Mouse (Mus musculus): Measurements from ENCODE around the gene Cpt1c. TPM values are rescaled to one million over a fixed set of nuclear protein-coding genes. Genes with fewer than 3 reads are reported as not detected.

Gene Cpt1c
- total RNA-seq (2023), result 0.23 and 1.3 TPM in 2 replicates

DNA sequence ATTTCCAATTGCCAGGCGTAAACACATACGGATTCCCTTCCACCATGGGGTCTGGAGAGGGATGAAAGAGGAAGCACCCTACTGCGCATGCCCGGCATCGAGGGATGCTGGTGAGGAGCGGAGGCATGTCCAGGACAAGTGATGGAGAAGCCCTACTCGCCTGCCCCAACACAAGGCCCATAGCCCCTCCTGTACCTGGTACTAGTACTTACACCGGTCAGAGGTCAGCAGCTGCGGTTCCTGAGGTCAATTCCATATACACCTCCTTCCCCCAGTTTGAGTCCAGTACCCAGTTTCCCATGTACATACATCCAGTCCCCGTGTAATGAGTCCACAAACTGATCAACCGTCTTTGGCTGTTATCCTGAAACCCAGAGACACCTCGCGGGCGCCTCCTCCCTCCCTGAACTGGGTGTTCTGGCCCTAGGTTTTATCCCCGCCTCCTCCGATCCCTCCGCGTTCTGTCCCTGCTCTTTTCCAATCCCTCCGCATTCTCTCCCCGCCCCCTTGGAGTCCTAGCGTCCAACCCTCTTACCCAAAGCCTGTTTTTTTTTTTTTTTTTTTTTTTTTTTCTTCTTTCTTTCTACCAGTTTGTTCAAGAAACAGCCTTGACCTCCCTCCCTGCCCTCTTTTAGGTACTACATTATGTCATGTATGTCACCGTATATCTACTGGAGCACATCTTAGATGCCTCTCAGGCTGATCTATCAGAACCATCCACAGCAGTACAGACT, at the start of gene Cpt1c:
Gene Cpt1c, minus strand, starts transcription at position 469 of the 734 bp plus-strand sequence.

DNA sequence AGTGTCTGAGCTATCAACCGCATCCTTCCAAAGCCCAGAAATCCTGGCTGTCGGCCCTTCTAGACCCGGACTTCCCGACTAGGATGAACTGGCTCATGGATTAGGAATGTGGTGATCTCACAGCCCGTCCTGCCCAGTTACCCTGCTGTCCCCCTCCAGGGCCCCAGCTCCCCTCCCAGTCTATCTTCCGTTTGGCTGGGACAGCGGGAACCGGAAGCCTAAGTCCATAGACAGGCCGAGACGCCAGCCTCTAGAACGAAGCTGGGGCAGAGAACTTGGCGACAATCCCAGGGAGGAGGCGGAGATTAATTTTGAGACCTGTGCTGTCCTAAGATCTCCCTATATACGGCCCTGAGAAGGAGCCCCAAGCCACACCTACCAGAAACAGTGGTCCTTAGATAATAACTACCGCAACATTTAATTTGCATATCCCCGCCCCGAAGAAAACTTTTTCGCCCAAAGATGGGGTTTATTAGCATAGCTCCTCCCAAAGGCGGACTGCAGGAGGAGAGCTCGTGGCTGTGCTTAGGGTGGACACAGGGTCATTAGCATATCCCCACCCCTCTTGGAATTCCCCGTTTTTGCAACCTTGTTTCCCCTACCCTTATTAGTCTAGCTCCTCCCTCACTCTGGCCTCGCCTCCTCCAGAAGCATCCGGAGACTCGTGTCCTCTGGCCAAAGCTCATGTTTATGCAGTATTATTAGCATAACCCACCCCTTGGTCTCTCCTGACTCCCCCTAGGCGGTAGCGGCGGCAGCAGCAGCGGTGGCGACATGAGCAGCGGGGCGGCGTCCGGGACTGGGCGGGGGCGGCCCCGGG, 42.8 kb upstream of the Cpt1c start, which contains the start of gene Rras:
Gene Rras, plus strand, starts transcription at position 720 of the 820 bp plus-strand sequence.

DNA sequence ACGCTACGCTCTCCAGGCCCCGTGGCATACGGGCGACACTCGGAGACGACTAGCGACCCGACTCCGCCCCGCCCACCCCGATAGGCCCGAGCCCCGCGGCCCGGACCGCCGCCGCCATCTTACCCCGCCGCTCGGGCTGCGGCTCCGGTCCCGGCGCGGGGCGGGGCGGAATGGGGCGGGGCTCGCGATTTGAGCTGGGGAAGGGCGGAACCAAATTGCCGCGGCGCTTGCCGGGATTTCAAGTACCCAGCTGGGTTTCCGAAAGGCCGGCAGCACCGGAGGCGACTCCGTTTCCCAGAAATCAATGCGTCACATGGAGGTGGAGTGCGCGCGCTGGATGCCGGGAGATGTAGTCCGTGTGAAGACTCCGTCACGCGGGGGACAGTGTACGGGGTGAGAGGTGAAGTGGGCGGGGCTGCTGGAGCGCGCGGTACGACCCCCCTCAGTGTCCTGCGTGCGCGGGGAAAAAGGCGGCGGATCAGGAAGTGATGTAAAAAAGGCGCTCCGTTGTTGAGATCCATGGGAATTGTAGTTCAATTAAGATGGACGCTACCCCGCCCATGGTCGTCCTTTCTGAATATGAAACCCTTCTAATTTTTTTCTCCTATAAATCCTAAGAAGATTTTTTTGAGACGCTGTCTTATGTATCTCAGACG, 41.4 kb upstream of the Cpt1c start, which contains the start of gene Scaf1:
Gene Scaf1, minus strand, starts transcription at position 407 of the 656 bp plus-strand sequence.

DNA sequence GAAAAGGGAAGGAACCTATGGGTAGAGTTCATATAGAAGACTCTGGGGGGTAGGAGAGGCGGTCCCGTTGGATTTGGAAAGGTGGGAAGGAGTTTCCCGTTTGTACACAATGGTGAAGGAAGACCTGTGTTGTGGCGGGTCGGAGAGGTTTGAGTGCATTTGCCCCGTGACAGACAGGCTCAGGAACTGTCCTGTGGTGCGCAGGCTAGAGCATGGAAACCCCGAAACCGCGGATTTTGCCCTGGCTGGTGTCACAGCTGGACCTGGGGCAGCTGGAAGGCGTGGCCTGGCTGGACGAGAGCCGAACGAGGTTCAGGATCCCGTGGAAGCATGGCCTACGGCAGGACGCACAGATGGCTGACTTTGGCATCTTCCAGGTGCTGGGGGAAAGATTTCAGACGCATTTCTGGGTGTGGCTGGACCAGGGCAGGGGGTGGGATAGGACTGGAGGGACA, 23.9 kb upstream of the Cpt1c start, which contains the start of gene Bcl2l12:
Gene Bcl2l12, minus strand, starts transcription at position 212 of the 455 bp plus-strand sequence.

DNA sequence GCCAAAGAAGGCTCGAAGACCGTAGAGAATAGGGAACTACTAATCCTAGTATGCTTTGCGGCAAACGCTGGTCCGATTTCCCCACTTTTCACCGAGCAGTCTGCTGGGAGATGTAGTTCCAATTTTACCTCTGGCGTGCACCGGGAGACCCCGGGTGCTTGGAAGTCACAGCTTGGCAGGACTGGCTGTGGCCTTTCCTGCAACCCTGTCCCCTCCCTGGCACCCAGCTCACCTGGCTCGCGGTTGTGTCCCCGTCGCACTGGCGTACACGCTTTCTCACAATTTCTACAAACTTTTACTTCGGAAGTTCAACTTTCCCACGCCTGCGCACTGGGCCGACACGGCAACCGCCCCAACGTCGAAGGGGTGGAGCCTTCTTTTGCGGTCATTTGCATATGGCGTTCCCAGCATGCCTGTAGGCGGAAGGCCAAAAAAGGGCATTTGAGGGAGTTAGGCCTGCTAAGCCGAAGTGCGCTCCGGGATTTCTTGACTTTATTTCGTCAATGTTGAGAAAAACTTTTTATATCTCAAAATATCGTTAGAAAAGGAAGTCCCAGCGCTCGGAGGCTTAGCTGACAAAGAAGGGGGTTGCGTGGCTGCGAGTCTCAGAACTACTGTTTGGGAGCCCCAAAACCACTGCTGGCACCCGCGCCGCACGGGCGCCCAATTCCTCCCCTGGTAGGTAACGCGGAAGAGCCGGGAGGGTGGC, 22.7 kb upstream of the Cpt1c start, which contains the start of gene Irf3:
Gene Irf3, plus strand, starts transcription at position 418 of the 709 bp plus-strand sequence.

DNA sequence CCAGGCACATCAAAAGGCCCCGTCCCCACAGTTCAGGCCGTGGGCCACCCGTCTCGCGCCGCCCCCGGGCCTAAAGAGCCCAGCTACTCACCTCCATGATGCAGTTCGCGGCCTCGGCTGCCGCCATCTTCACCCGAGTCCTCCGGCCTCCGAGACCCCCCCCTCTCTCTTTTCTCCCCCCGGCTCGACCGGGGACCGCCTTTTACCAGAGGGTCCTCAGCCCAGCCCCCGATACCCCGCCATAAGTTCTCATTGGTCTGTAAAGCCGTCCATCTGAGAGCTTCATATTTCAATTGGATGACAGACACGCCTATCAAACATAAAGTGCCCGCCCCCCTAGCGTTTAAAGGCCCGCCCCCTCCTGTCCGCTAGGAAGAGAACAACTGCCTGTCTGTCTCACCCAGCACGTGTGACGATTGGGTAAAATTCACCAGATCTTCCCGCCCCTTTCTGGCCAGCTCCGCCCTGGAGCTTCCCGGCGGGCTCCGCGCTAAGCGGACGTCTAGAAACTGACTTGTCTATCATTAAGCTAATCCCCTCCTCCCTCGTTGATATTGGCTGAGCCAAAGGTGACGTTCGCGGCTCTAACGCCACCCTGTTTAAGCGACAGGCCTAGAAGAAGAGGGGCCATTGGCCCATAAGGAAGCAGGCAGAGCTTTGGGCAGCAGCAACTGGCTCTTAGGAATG, 11.7 kb upstream of the Cpt1c start, which contains the start of gene Prmt1:
Gene Prmt1, minus strand, starts transcription at position 377 of the 687 bp plus-strand sequence.

DNA sequence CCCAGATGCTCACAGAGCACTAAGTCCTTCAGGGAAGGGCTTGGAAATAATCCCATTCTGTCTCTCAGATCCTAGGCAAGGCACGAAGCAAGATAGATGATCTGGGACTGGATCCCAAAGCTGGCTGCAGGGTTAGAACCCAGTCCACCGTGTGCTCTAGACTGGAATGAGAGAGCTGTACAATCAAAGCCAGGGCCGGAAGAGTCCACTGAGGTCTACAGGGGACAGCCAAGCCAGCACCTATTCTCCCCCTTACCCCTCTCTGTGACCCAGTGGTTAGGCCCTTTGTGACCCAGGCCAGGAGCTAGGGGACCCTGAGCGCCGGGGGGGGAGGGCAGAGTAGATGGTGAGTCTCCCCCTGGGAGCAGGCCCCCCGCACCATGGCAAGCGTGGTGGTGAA, 31.7 kb downstream of the Cpt1c start, which contains the start of gene Tsks:
Gene Tsks, plus strand, starts transcription at position 301 of the 400 bp plus-strand sequence.

DNA sequence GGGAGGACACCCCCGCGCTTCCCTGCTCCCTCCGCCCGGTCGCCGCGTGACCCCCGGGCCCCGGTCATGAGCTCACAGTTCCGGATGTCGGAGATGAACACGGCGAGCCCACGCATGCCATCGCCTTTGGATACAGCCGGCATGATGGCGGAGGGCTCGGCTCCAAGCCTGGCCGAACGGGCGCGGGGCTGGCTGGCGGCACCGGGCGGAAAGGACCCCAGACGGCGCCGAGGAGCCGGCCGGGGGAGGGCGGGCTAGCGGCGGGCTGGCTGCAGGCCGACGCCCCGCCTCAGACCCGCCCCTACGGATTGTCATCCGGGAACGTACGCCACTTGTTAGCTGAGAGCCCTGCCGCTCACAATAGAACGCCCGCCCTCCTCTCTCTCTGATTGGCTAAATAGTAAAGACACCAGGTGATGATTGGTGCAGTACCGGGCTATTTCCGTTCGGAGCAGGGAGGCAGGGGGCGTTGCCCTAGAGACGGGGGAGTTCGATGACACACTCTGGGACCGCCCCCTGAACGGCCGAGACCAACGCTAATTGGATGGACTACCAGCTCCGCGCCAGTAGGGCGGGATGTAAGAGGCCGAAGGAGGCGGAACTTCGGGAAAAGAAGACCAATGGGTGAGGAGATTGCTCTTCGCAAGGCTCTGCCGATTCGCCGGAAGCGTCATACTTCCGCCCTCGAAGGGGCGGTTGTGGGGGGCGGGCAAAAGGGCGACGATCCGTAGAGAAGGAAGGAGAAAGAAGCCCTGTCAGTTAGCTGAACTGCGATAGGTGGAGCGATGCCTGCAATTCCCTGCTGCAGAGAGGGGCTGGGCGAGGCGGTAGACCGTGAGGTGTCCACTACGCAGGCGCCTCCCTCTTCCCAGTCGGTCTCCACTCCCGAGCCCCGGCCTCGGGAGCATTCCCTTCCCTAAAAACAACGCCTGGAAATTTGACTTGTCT, 45.2 kb downstream of the Cpt1c start, which contains the start of gene Ap2a1:
Gene Ap2a1, minus strand, starts transcription at position 293 of the 948 bp plus-strand sequence.

Other genes starting within 250 kb of the Cpt1c start
- 43.2 and 46.2 TPM in 2 replicates for gene Vrk3, start 226.4 kb downstream of the Cpt1c start, total RNA-seq (2023)
- gene Zfp473, start 223.8 kb downstream of the Cpt1c start, total RNA-seq (2023), result 0.13 and 0.98 TPM in 2 replicates
- gene Nup62, start 158.8 kb downstream of the Cpt1c start, total RNA-seq (2023), result 43.7 and 56.6 TPM in 2 replicates
- gene Il4i1, start 158.5 kb downstream of the Cpt1c start, total RNA-seq (2023), result 0.54 and 0.63 TPM in 2 replicates
- gene Atf5, start 158.2 kb downstream of the Cpt1c start, total RNA-seq (2023), result 5.5 and 6.4 TPM in 2 replicates
- 13.8 and 19.9 TPM in 2 replicates for gene Akt1s1, start 125.9 kb downstream of the Cpt1c start, total RNA-seq (2023)
- 69.2 and 85.6 TPM in 2 replicates for gene Tbc1d17, start 125.8 kb downstream of the Cpt1c start, total RNA-seq (2023)
- gene Pnkp, start 117.7 kb downstream of the Cpt1c start, total RNA-seq (2023), result 520 and 612 TPM in 2 replicates
- gene Ptov1, start 105.1 kb downstream of the Cpt1c start, total RNA-seq (2023), result 29.4 and 29.6 TPM in 2 replicates
- 31.2 and 33.7 TPM in 2 replicates for gene Med25, start 82.1 kb downstream of the Cpt1c start, total RNA-seq (2023)
- gene Fuz, start 78.8 kb downstream of the Cpt1c start, total RNA-seq (2023), result 3.1 and 3.2 TPM in 2 replicates
- gene Ap2a1, start 45.4 kb downstream of the Cpt1c start, total RNA-seq (2023), result 64.6 and 68.6 TPM in 2 replicates
- gene Tsks, start 31.6 kb downstream of the Cpt1c start, total RNA-seq (2023), result not detected in 2 replicates
- gene Prmt1, start 11.7 kb upstream of the Cpt1c start, total RNA-seq (2023), result 48.5 and 57.0 TPM in 2 replicates
- 44.5 and 55.1 TPM in 2 replicates for gene Irf3, start 22.8 kb upstream of the Cpt1c start, total RNA-seq (2023)
- gene Bcl2l12, start 23.9 kb upstream of the Cpt1c start, total RNA-seq (2023), result 7.3 and 7.9 TPM in 2 replicates
- gene Scaf1, start 41.5 kb upstream of the Cpt1c start, total RNA-seq (2023), result 59.4 and 75.8 TPM in 2 replicates
- gene Rras, start 43.1 kb upstream of the Cpt1c start, total RNA-seq (2023), result 7.6 and 7.8 TPM in 2 replicates
- gene Prr12, start 78.0 kb upstream of the Cpt1c start, total RNA-seq (2023), result 15.9 and 19.2 TPM in 2 replicates
- 32.5 and 35.9 TPM in 2 replicates for gene Nosip, start 87.6 kb upstream of the Cpt1c start, total RNA-seq (2023)
- 15.3 and 20.8 TPM in 2 replicates for gene Prrg2, start 87.8 kb upstream of the Cpt1c start, total RNA-seq (2023)
- 2.6 and 3.0 TPM in 2 replicates for gene Rcn3, start 117.4 kb upstream of the Cpt1c start, total RNA-seq (2023)
- gene Fcgrt, start 129.0 kb upstream of the Cpt1c start, total RNA-seq (2023), result 11.5 and 11.6 TPM in 2 replicates
- 561 and 713 TPM in 2 replicates for gene Rps11, start 149.6 kb upstream of the Cpt1c start, total RNA-seq (2023)
- 790 and 900 TPM in 2 replicates for gene Rpl13a, start 153.9 kb upstream of the Cpt1c start, total RNA-seq (2023)
- gene Gm45713, start 161.4 kb upstream of the Cpt1c start, total RNA-seq (2023), result not detected in 2 replicates
- 22.0 and 23.2 TPM in 2 replicates for gene Flt3l, start 161.6 kb upstream of the Cpt1c start, total RNA-seq (2023)
- gene Pih1d1, start 179.5 kb upstream of the Cpt1c start, total RNA-seq (2023), result 41.1 and 44.5 TPM in 2 replicates
- 77.5 and 91.9 TPM in 2 replicates for gene Aldh16a1, start 179.7 kb upstream of the Cpt1c start, total RNA-seq (2023)
- 0.23 TPM in 1 of 2 replicates, not detected in the other for gene Slc17a7, start 189.1 kb upstream of the Cpt1c start, total RNA-seq (2023)
- not detected in 2 replicates for gene Gfy, start 204.7 kb upstream of the Cpt1c start, total RNA-seq (2023)
- not detected in 2 replicates for gene Pth2, start 206.1 kb upstream of the Cpt1c start, total RNA-seq (2023)
- gene Ccdc155, start 230.0 kb upstream of the Cpt1c start, total RNA-seq (2023), result not detected in 2 replicates
- not detected in 2 replicates for gene Dkkl1, start 237.3 kb upstream of the Cpt1c start, total RNA-seq (2023)
- gene Tead2, start 240.9 kb upstream of the Cpt1c start, total RNA-seq (2023), result not detected in 2 replicates